Mouse (Mus musculus) kidney, postnatal 0 days (tissue): ENCODE data around the gene Hbp1. TPM values are rescaled to one million over a fixed set of nuclear protein-coding genes. Genes with fewer than 3 reads are reported as not detected.
A peak's percentile ranks its signal among the peaks of the same experiment; 100 is the strongest.

Experiments used
- ATAC-seq: fragments of 200-750 bp; cut with Nextera tagmentation; replicated peaks from 2 replicates; pipeline ENCODE4 v1.8.0; 2017; ENCODE audit warnings: low read depth, moderate number of reproducible peaks, moderate TSS enrichment, moderate library complexity; ENCODE audit not compliant: low FRiP score
- DNase-seq: peaks from one replicate; pipeline ENCODE4 v3.0.0-alpha.2; 2016; ENCODE audit warnings: low spot score
- H3K27ac ChIP-seq: fragments of 300-500 bp; sonication (generic); 2 replicates; pipeline ENCODE4 v1.5.1; 2014; ENCODE audit warnings: mild to moderate bottlenecking
- H3K27me3 ChIP-seq: fragments of 300-500 bp; sonication (generic); 2 replicates; pipeline ENCODE4 v1.6.1; 2014; ENCODE audit warnings: low read length, mixed read lengths; ENCODE audit not compliant: insufficient read depth
- H3K36me3 ChIP-seq: fragments of 300-500 bp; sonication (generic); 2 replicates; pipeline ENCODE4 v1.6.1; 2014; ENCODE audit warnings: low read length, mixed read lengths; ENCODE audit not compliant: insufficient read depth
- H3K4me1 ChIP-seq: fragments of 300-500 bp; sonication (generic); replicated peaks from 2 replicates; pipeline ENCODE4 v1.6.1; 2014; ENCODE audit warnings: antibody characterized with exemption, low read length, mixed read lengths; ENCODE audit not compliant: insufficient read depth
- H3K4me2 ChIP-seq: fragments of 300-500 bp; sonication (generic); 2 replicates; pipeline ENCODE4 v1.6.1; 2014; ENCODE audit warnings: mild to moderate bottlenecking, low read length, moderate library complexity, mixed read lengths
- H3K4me3 ChIP-seq: fragments of 300-500 bp; sonication (generic); replicated peaks from 2 replicates; pipeline ENCODE4 v1.5.1; 2014; ENCODE audit warnings: low read depth, low read length
- H3K9ac ChIP-seq: fragments of 300-500 bp; sonication (generic); 2 replicates; pipeline ENCODE4 v1.6.1; 2014; ENCODE audit warnings: low read depth, low read length
- H3K9me3 ChIP-seq: fragments of 300-500 bp; sonication (generic); replicated peaks from 2 replicates; pipeline ENCODE4 v1.6.1; 2016; ENCODE audit warnings: low read length, inconsistent platforms, mixed read lengths
- CTCF ChIP-seq: IDR thresholded peaks from 2 replicates; pipeline ENCODE4 v1.5.1; 2016; ENCODE audit warnings: antibody characterized with exemption, low read depth, mild to moderate bottlenecking, moderate library complexity
- WGBS: fragments of 180-500 bp; shearing (Covaris S2); extraction: QIAGEN DNeasy Blood & Tissue Kit; methylation state at CpG from one replicate; pipeline ENCODE4 v1.1.7; 2014; 5-methylcytosine and 5-hydroxymethylcytosine counted together
- polyA plus RNA-seq: library from polyadenylated mRNA; unstranded; fragments of >200 nt; fragmentation: Nextera tagmentation; extraction: Ambion mirVana; gene quantifications from 2 replicates; pipeline ENCODE4 v1.2.1, GENCODE M21; 2015

Gene Hbp1
- polyA plus RNA-seq, 1 experiment from 2014 or later = 119 TPM

DNA sequence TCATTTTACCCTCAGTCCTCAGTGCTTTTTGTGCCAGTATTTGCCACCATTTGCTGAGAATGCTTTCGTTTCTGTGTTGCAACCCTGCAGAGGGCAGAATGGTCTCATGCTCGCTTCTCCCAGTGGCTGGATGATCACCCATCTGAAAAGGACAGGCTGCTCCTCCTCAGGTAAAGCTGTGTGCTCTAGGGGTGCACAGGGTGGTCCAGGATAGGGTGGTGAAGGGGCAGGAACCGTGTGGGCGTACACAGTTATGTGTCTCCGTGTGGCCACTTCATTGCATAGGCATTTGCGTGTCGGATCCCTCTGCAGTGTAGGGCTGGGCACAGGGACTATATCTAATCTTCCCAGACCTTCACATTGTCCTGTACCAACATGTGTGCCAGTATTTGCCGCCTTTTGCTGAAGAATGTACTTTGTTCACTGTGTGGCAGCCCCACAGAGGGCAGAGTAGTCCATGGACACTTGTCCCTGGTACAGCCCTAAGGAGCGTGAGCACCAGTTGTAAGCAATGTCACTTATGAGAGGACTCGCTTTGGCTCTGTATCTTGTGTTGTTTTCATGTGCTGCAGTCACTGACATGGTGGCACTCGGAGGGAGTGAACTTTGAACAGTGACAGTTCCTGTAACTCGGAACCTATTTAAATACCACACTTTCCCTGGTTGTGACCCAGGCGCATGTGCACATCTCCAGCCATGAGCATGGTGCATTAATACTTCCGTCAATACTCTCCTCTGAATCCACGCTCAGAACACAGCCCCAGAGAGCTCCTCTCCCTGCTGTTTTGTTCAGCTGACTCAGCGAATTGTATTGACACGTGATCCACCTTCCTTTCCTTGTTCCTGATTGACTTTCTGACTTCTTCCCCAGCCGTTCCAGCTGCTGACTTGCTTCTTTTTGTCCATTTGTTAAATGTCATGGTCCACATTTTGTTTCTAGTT, 29.6 kb downstream of the Hbp1 start:
- no peak; the same call in 1 of the 2 replicates for ATAC-seq

DNA sequence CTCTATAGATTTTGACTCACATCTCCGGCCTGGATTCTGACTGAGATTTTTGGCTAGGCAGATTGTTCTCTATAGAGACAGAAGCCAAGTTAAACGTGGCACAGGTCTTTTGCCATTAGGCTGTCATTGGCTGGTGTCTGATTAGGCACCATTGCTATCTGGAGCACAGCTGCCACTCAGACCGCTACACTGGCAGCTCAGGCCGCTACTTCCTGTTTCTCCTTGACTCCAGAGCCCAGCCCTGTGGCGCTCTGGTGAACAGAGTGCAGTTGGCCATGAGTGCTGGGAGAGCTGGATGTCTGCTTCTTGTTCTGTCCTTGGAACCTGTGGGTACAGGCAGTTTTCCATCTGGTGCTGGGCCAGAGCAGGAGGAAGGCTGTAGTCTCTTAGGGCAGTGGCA, 33.1 kb downstream of the Hbp1 start:
- no peak for DNase-seq
- Histone ChIP-seq H3K9ac (no peak overlapping the region), H3K4me2 (no peak overlapping the region), H3K36me3 (no peaks in the 10 kb centered on the region), H3K9me3 (no peaks in the 10 kb centered on the region), H3K27ac (no peak overlapping the region), H3K4me3 (no peak overlapping the region), H3K4me1 (no peaks in the 10 kb centered on the region), H3K27me3 (no peaks in the 10 kb centered on the region)
- no peak for ATAC-seq
- WGBS = 80% methylated on average over 5 of the region's 5 CpGs
- TF ChIP-seq CTCF = no peak

More for the DNA sequence above, 29.6 kb downstream of the Hbp1 start:
- H3K9ac ChIP-seq = no peak overlapping the region
- H3K4me1 ChIP-seq = no peaks in the 10 kb centered on the region
- no peak for DNase-seq
- WGBS = 70% methylated on average over 18 of the region's 18 CpGs
- no peaks in the 10 kb centered on the region for H3K9me3 ChIP-seq
- no peak overlapping the region for H3K4me2 ChIP-seq
- no peaks in the 10 kb centered on the region for H3K27me3 ChIP-seq
- H3K27ac ChIP-seq = 0 out of 2 replicates have a peak overlapping the region, but pooled peaks have one; percentile 1
- peaks cover 15% of the 10 kb centered on the region for H3K36me3 ChIP-seq
- no peak for TF ChIP-seq CTCF
- H3K4me3 ChIP-seq = no peak overlapping the region

DNA sequence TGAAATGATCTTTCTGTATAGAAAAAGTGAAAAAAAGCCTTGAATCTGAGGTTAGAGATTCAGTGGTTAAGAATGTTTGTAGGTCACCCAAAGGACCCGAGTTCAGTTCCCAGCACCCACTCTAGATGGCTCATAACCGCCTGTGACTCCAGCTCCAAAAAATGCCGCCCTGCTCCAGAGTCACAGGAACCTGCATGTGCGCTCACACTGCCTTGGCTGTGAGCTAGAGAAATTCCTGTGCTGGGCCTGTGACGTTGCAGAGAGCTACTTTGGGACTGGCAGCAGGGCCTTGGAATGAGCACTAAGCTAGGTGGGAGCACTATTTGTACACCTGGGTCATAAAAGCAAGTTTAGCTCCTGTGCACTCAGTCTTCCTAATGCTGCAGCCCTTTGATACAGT, 33.6 kb downstream of the Hbp1 start:
- H3K9ac ChIP-seq = no peak overlapping the region
- no peaks in the 10 kb centered on the region for H3K36me3 ChIP-seq
- H3K27ac ChIP-seq = no peak overlapping the region
- H3K4me3 ChIP-seq = no peak overlapping the region
- 91% methylated on average over 5 of the region's 5 CpGs for WGBS
- no peak for TF ChIP-seq CTCF
- H3K9me3 ChIP-seq = no peaks in the 10 kb centered on the region
- H3K4me2 ChIP-seq = no peak overlapping the region
- H3K4me1 ChIP-seq = no peaks in the 10 kb centered on the region
- DNase-seq (no peak), ATAC-seq (no peak)
- H3K27me3 ChIP-seq = no peaks in the 10 kb centered on the region

DNA sequence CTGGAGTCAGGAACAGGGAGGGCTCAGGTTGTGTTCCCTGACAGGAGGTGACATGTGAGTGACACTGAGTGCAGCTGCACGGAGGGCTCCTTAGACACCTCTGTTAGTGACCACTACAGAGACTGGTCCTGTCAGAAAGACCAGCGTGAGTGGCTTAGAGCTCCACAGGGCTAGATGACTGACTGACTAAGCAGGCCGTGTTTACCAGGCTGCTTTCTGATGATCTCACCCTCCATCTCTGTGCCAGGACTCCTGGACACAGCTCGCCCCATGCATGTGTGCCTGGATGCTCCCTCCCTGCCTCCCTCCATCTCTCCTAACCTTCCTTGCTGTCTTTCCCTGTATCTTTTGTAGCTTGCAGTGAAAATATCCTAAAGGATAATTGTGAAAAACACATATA, 36.7 kb downstream of the Hbp1 start:
- Histone ChIP-seq H3K9me3 (no peaks in the 10 kb centered on the region), H3K4me1 (no peaks in the 10 kb centered on the region), H3K27ac (no peak overlapping the region), H3K4me2 (no peak overlapping the region), H3K9ac (no peak overlapping the region), H3K36me3 (no peaks in the 10 kb centered on the region), H3K4me3 (no peak overlapping the region), H3K27me3 (no peaks in the 10 kb centered on the region)
- no peak for TF ChIP-seq CTCF
- DNase-seq (no peak), ATAC-seq (no peak; the same call in 1 of the 2 replicates)
- 79% methylated on average over 4 of the region's 4 CpGs for WGBS

DNA sequence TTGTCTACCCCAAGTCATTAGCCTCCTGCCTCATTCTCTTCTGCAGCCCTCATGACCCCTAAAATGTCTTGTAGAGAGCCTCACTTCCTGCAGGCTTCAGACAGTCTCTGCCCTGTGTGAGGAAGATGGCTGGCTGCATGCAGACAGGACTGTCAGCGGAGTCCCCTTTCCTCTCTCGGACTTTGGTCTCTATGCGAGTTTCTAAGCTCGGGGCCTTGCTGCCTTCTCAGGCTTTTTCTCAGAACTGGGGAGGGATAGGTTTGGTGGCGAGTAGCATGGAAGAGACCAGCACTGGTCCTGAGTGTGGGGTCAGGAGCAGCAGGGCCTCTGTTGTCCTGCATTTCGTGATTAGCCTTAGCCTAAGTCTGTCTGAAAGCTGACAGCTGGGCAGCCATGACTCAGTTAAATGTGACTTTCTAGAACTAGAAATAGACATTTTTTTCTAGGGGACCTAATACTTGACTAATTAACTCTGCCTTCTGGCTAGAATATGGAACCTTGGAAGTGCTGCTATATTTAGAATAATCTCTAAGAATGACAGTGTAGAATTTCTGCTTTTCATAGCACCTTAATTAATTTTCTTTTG, 37.3 kb downstream of the Hbp1 start:
- Histone ChIP-seq H3K4me1 (no peaks in the 10 kb centered on the region), H3K36me3 (no peaks in the 10 kb centered on the region), H3K9ac (no peak overlapping the region), H3K27ac (no peak overlapping the region), H3K4me3 (no peak overlapping the region), H3K4me2 (no peak overlapping the region), H3K9me3 (no peaks in the 10 kb centered on the region), H3K27me3 (no peaks in the 10 kb centered on the region)
- 81% methylated on average over 6 of the region's 6 CpGs for WGBS
- ATAC-seq (no peak), DNase-seq (no peak)
- no peak for TF ChIP-seq CTCF

DNA sequence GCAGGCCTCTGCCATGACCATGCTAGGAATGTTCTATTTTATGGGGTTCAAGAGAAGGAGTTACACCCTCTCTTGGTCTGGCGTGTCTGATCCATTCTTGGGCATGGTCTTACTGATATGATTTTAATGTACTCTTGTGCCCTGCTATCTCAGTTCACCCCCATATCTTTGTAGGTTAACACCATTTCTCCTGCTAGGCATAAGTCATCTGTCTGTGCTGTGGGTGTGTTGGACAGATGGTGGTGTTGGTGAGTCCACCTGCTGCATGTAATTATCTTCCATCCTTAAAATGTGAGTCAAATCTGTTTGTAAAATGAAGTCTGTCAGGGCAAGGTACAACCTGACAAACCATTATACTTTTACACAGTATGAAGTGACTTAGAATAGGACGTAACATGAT, 42.9 kb downstream of the Hbp1 start:
- DNase-seq (no peak), ATAC-seq (no peak)
- Histone ChIP-seq H3K36me3 (no peaks in the 10 kb centered on the region), H3K4me1 (no peaks in the 10 kb centered on the region), H3K27me3 (no peaks in the 10 kb centered on the region), H3K4me2 (no peak overlapping the region), H3K27ac (no peak overlapping the region), H3K4me3 (no peak overlapping the region), H3K9me3 (no peaks in the 10 kb centered on the region), H3K9ac (no peak overlapping the region)
- 92% methylated on average over 2 of the region's 2 CpGs for WGBS
- no peak for TF ChIP-seq CTCF
